Mouse (Mus musculus) adrenal gland, postnatal 4 days (tissue): ENCODE results near the gene Zfp455. TPM values are rescaled to one million over a fixed set of nuclear protein-coding genes. Genes with fewer than 3 reads are reported as not detected.
"Not testable (repeated sequence)": the region's sequence is repeated elsewhere in the genome, so short reads cannot be mapped to it uniquely, and the experiment has no call there.

Experiments
- DNase-seq, 2 experiments: peaks; one replicate each; pipeline ENCODE4 v3.0.0; 2021 to 2022; ENCODE audit warnings: low spot score in 2 of 2, mixed read lengths in 2 of 2
- long read RNA-seq, 2 experiments: library from polyadenylated mRNA; stranded (forward); transcript quantifications; one replicate each; pipeline ENCODE4 v2.0.0; 2021
- total RNA-seq, 2 experiments: library from RNA; stranded (reverse); gene quantifications; 2 replicates each; pipeline ENCODE4 v1.2.3; 2021

Zfp455 gene
- total RNA-seq, result 1 to 10 TPM; 3.1 to 3.6 TPM
- long read RNA-seq, experiment 1, partial matches to known transcripts, result 0 of 1 reads
- long read RNA-seq, experiment 1, other reads (novel, unspliced or antisense), result 1 of 1 reads
- long read RNA-seq, experiment 2, partial matches to known transcripts, result 1 of 4 reads
- long read RNA-seq, experiment 2, other reads (novel, unspliced or antisense), result 1 of 4 reads

- peak; percentile 25 to 31 for DNase-seq
These were observed at the start of gene Zfp455 for GRCm38 (mm10) chr13:67194340-67194894. Gene Zfp455 (plus strand): TSS chr13:67194506.

DNA sequence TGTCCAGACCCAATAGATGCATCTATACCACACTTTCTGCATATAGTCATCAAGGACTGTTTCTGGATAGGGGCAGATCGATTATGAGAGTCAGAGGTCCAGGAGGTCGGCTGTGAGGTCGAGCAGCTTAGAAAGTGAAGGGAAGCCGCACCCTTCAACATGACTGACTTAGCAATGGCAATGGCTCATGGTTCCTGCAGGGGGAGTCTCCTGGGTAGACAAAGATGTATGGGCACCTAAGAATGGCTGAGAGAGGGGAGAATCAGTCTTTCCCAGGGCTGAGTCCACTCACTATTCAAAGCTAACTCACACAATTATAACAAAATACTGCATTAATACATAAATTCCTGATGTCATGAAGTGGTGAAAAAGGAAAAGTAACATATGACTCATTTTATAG is 28.2 kb upstream of the Zfp455 start:
- not testable (repeated sequence) for DNase-seq

GRCm38 (mm10) chr13:67172991-67173722 is 21.1 kb upstream of the Zfp455 start, which contains the start of gene Rsl1:
Gene Rsl1 (plus strand): TSS chr13:67173182.
- peak; percentile 11 to 52 for DNase-seq

- no peak for DNase-seq
These were observed 20.6 kb upstream of the Zfp455 start for GRCm38 (mm10) chr13:67173723-67174055.

DNA sequence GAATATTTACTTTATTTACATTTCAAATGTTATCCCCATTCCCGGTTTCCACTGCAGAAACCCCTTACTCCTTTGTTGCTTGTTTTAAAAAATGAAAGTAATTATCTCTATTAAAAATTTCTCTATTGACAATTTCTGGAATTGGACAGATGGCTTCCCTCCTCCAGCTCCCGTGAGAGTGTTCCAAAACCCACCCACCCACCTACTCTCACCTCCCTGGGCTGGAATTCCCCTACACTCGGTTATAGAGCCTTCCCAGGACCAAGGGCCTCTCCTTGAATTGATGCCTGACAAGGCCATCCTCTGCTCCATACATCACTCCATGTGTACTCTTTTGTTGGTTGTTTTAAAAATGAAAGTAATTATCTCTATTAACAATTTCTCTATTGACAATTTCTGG is 7.3 kb downstream of the Zfp455 start:
- DNase-seq, result no peak

GRCm38 (mm10) chr13:67214015-67214607 is 19.8 kb downstream of the Zfp455 start:
- no peak for DNase-seq

Other genes with a start within 250 kb of the Zfp455 start
- gene Zfp712, start 133.3 kb upstream of the Zfp455 start, total RNA-seq, result 1 to 10 TPM; 2.8 to 2.9 TPM
- 1 to 10 TPM; 1.6 to 2.1 TPM for gene Zfp708, start 96.5 kb upstream of the Zfp455 start, total RNA-seq
- gene Gm28557, start 85.9 kb upstream of the Zfp455 start, total RNA-seq, result 1 to 10 TPM; 3.3 to 3.8 TPM
- gene Rslcan18, start 78.2 kb upstream of the Zfp455 start, total RNA-seq, result under 1 TPM; 0.22 to 0.31 TPM
- 1 to 10 TPM; 6.5 to 7.4 TPM for gene Zfp759, start 72.8 kb upstream of the Zfp455 start, total RNA-seq
- 1 to 10 TPM; 7.5 to 9.3 TPM for gene Rsl1, start 21.3 kb upstream of the Zfp455 start, total RNA-seq
- gene Zfp458, start 84.0 kb downstream of the Zfp455 start, total RNA-seq, result 1 to 10 TPM; 6.2 to 6.9 TPM
- gene Zfp457, start 112.0 kb downstream of the Zfp455 start, total RNA-seq, result 1 to 10 TPM; 3.2 to 3.9 TPM
- gene Zfp595, start 138.1 kb downstream of the Zfp455 start, total RNA-seq, result 1 to 10 TPM; 5.0 to 5.1 TPM
- 1 to 10 TPM; 1.3 to 2.4 TPM for gene Gm28044, start 166.0 kb downstream of the Zfp455 start, total RNA-seq
- 1 to 10 TPM; 3.0 to 3.2 TPM for gene Zfp953, start 166.1 kb downstream of the Zfp455 start, total RNA-seq
- gene Gm28041, start 181.2 kb downstream of the Zfp455 start, total RNA-seq, result 1 to 10 TPM; 1.1 to 1.2 TPM
- 1 to 10 TPM; 1.8 to 2.5 TPM for gene Zfp456, start 181.3 kb downstream of the Zfp455 start, total RNA-seq
- gene Zfp429, start 205.3 kb downstream of the Zfp455 start, total RNA-seq, result 1 to 10 TPM; 4.7 to 6.0 TPM
- gene Zfp459, start 226.9 kb downstream of the Zfp455 start, total RNA-seq, result 1 to 10 TPM in 1 of 2 experiments, under 1 TPM in 1; 0.85 to 1.5 TPM